Mouse (Mus musculus) liver, adult 2 months (tissue): Measurements from ENCODE around the gene Kcnh2.
A peak's percentile ranks its signal among the peaks of the same experiment; 100 is the strongest.

Experiments used
- CTCF ChIP-seq: fragments of 200-500 bp; IDR thresholded peaks from 2 replicates; pipeline ENCODE4 v1.5.1; 2011; ENCODE audit warnings: low read depth, low read length, control low read depth
- POLR2A ChIP-seq: fragments of 200-500 bp; IDR thresholded peaks from 2 replicates; pipeline ENCODE4 v1.6.1; 2011; ENCODE audit warnings: low read length, control low read depth; ENCODE audit not compliant: insufficient read depth; ENCODE audit errors: extremely low read depth

- TF ChIP-seq CTCF = peak; percentile 44; the same call in 1 of the 2 replicates
- no peak for TF ChIP-seq POLR2A
These were observed 6.1 kb upstream of the Kcnh2 start for GRCm38 (mm10) chr5:24357461-24357860.
